Mouse (Mus musculus): Measurements from ENCODE around the gene Serpinb3c.
"Not testable (repeated sequence)": the region's sequence is repeated elsewhere in the genome, so short reads cannot be mapped to it uniquely, and the experiment has no call there.

The Serpinb3c gene

GRCm38 (mm10) chr1:107278261-107278660 is at the start of gene Serpinb3c, which contains the start of gene Serpinb3b:
TSS of gene Serpinb3c (minus strand) at chr1:107278371.
TSS of gene Serpinb3b (minus strand) at chr1:107278361.
- not testable (repeated sequence) for DNase-seq (ENCODE audit: low spot score in 2 of 2)

- peak in 1 of 2 experiments; percentile 11 for DNase-seq (ENCODE audit: low spot score in 2 of 2)
These were observed 35.0 kb downstream of the Serpinb3c start for GRCm38 (mm10) chr1:107243170-107243569.
